Mouse (Mus musculus) limb, embryonic 13.5 days (tissue): ENCODE results near the gene Arhgap20. TPM values are rescaled to one million over a fixed set of nuclear protein-coding genes. Genes with fewer than 3 reads are reported as not detected.

Experiments used
- ATAC-seq: fragments of 200-750 bp; cut with Nextera tagmentation; 2 replicates; pipeline ENCODE4 v1.8.0; 2017; ENCODE audit warnings: low read depth, moderate number of reproducible peaks, moderate TSS enrichment; ENCODE audit not compliant: low FRiP score
- H3K27ac ChIP-seq: fragments of 300-500 bp; sonication (generic); 2 replicates; pipeline ENCODE4 v1.5.1; 2015; ENCODE audit warnings: inconsistent platforms, mild to moderate bottlenecking, moderate library complexity
- H3K27me3 ChIP-seq: fragments of 300-500 bp; sonication (generic); 2 replicates; pipeline ENCODE4 v1.6.1; 2015; ENCODE audit warnings: mild to moderate bottlenecking, inconsistent platforms
- H3K36me3 ChIP-seq: fragments of 300-500 bp; sonication (generic); 2 replicates; pipeline ENCODE4 v1.6.1; 2015; ENCODE audit warnings: inconsistent platforms, mild to moderate bottlenecking, moderate library complexity
- H3K4me1 ChIP-seq: fragments of 300-500 bp; sonication (generic); 2 replicates; pipeline ENCODE4 v1.6.1; 2015; ENCODE audit warnings: inconsistent platforms
- H3K4me2 ChIP-seq: fragments of 300-500 bp; sonication (generic); replicated peaks from 2 replicates; pipeline ENCODE4 v1.6.1; 2015; ENCODE audit warnings: inconsistent platforms, mild to moderate bottlenecking, moderate library complexity
- H3K4me3 ChIP-seq: fragments of 300-500 bp; sonication (generic); 2 replicates; pipeline ENCODE4 v1.5.1; 2015; ENCODE audit warnings: moderate library complexity, mild to moderate bottlenecking, inconsistent platforms
- H3K9ac ChIP-seq: fragments of 300-500 bp; sonication (generic); 2 replicates; pipeline ENCODE4 v1.6.1; 2015; ENCODE audit warnings: mild to moderate bottlenecking, inconsistent platforms
- H3K9me3 ChIP-seq: fragments of 300-500 bp; sonication (generic); 2 replicates; pipeline ENCODE4 v1.6.1; 2016; ENCODE audit warnings: inconsistent platforms
- WGBS: fragments of 180-500 bp; shearing (Covaris S2); methylation state at CpG from one replicate; pipeline ENCODE4 v1.1.7; 2015; 5-methylcytosine and 5-hydroxymethylcytosine counted together
- polyA plus RNA-seq: library from polyadenylated mRNA; unstranded; fragments of >200 nt; fragmentation: Nextera tagmentation; extraction: Ambion mirVana; gene quantifications from 2 replicates; pipeline ENCODE4 v1.2.1, GENCODE M21; 2015

Gene Arhgap20
- polyA plus RNA-seq, 1 experiment from 2014 or later, result 10.7 TPM

DNA sequence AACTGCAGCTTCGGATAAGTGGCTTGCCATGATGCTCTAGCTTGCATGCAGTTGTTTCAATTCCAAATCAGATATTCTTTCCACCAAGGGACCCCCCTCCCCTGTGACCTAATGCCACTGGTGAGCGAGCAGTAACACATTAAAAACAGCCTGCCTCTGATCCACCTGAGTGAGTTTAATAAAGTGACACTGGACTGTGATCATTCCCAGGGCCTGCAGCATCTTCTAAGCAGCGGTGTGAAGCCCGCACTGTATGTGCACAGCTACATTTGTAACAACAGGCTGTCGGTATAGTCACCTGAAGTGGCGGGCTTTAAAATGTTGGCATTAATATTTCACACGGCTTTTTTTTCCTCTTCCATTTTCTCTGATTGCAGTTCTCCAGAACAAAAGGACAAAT, 59.4 kb downstream of the Arhgap20 start:
- H3K36me3 ChIP-seq, result no peaks in the 10 kb centered on the region
- H3K27ac ChIP-seq, result no peak overlapping the region
- no peak overlapping the region for H3K4me3 ChIP-seq
- ATAC-seq, result no peak
- H3K27me3 ChIP-seq, result no peaks in the 10 kb centered on the region
- no peak overlapping the region for H3K9ac ChIP-seq
- WGBS, result 80% methylated on average over 7 of the region's 7 CpGs
- H3K4me2 ChIP-seq, result no peak overlapping the region
- H3K4me1 ChIP-seq, result no peaks in the 10 kb centered on the region
- H3K9me3 ChIP-seq, result no peaks in the 10 kb centered on the region

GRCm38 (mm10) chr9:51831596-51831995, 66.5 kb downstream of the Arhgap20 start:
- 77% methylated on average over 11 of the region's 11 CpGs for WGBS
- ATAC-seq, result no peak

GRCm38 (mm10) chr9:51832368-51832767, 67.2 kb downstream of the Arhgap20 start:
- peak; percentile 28; the same call in 1 of the 2 replicates for ATAC-seq
- Histone ChIP-seq H3K4me3 (no peak overlapping the region), H3K4me1 (peaks cover 15% of the 10 kb centered on the region), H3K27me3 (no peaks in the 10 kb centered on the region), H3K9me3 (no peaks in the 10 kb centered on the region), H3K27ac (no peak overlapping the region), H3K9ac (peak overlapping the region; percentile 27; the same call in 1 of the 2 replicates), H3K4me2 (no peak overlapping the region), H3K36me3 (no peaks in the 10 kb centered on the region; the same call in 1 of the 2 replicates)
- WGBS, result 43% methylated on average over 5 of the region's 5 CpGs

More at GRCm38 (mm10) chr9:51831596-51831995, 66.5 kb downstream of the Arhgap20 start:
- Histone ChIP-seq H3K4me2 (no peak overlapping the region), H3K9ac (no peak overlapping the region), H3K9me3 (no peaks in the 10 kb centered on the region), H3K4me3 (no peak overlapping the region), H3K36me3 (no peaks in the 10 kb centered on the region; the same call in 1 of the 2 replicates), H3K27me3 (no peaks in the 10 kb centered on the region), H3K4me1 (peaks cover 15% of the 10 kb centered on the region), H3K27ac (no peak overlapping the region)

DNA sequence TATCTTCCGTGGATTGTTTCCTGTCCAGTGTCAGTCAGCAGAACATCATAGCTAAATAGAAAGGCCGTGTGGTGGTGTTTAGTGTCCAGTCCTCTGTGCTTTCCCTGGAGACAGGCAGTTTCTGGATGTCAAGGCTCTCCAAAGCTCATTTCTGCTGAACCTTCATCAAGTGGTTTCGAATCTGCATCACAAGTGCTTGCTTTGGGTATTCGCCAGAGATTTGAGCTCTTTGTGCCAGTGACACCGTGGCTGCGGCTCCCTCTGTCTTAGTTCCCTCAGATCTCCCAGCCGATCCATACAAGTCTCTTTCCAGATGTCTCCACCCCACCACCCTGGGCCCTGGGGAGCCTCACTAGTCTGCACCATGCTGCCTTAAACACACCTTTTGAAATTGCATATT, 72.6 kb downstream of the Arhgap20 start:
- Histone ChIP-seq H3K27ac (no peak overlapping the region), H3K4me1 (peaks cover 5% of the 10 kb centered on the region; the same call in 1 of the 2 replicates), H3K27me3 (no peaks in the 10 kb centered on the region), H3K9me3 (no peaks in the 10 kb centered on the region), H3K9ac (no peak overlapping the region), H3K4me2 (no peak overlapping the region), H3K36me3 (no peaks in the 10 kb centered on the region; the same call in 1 of the 2 replicates), H3K4me3 (no peak overlapping the region)
- no peak for ATAC-seq
- 77% methylated on average over 7 of the region's 7 CpGs for WGBS

DNA sequence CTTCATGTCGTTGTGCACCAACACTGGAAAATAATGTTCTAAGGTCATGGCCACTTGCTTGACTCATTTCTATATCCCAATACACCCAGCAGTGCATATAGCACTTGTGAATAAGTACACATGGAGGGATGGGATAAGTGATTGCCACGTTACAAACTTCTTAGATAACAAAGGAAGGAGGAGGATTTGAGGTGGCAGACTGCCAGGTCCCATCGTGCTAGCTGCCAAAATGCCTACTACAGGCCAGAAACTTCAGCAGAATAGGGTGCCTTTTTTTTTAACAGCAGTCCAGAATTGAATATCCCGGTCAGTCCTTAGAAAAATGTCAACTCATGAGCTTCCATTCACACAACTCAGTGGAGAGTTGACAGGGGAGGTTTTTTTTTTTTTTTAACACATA, 78.1 kb downstream of the Arhgap20 start:
- WGBS, result 79% methylated on average over 4 of the region's 4 CpGs
- no peak for ATAC-seq
- H3K4me3 ChIP-seq, result no peak overlapping the region
- peaks cover under 1% of the 10 kb centered on the region; the same call in 1 of the 2 replicates for H3K36me3 ChIP-seq
- no peaks in the 10 kb centered on the region for H3K27me3 ChIP-seq
- no peak overlapping the region for H3K4me2 ChIP-seq
- no peaks in the 10 kb centered on the region for H3K9me3 ChIP-seq
- H3K4me1 ChIP-seq, result no peaks in the 10 kb centered on the region
- no peak overlapping the region for H3K9ac ChIP-seq
- no peak overlapping the region for H3K27ac ChIP-seq

DNA sequence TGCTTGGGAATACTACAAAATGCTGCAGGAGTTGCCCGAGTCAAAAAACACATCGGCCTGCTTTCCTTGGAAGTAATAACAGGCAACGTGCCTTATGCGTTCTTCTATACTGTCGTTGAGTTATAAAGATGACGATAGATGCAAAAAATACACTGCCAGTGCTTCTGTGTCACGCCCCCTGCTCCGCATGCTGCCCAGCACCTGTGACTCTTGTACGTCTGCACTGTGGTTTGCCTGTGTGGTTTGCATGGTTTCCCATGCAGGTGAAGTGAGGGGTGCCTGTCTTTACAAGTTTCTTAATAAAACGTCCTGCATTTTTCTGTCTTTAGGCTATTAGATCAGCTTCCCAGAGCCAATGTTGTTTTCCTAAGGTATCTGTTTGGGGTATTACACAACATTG, 80.7 kb downstream of the Arhgap20 start:
- no peak overlapping the region for H3K27ac ChIP-seq
- H3K4me3 ChIP-seq, result no peak overlapping the region
- no peak for ATAC-seq
- no peak overlapping the region for H3K4me2 ChIP-seq
- H3K9ac ChIP-seq, result no peak overlapping the region
- no peaks in the 10 kb centered on the region for H3K9me3 ChIP-seq
- WGBS, result 87% methylated on average over 10 of the region's 10 CpGs
- no peaks in the 10 kb centered on the region for H3K27me3 ChIP-seq
- H3K36me3 ChIP-seq, result peaks cover 8% of the 10 kb centered on the region
- no peaks in the 10 kb centered on the region for H3K4me1 ChIP-seq

- Histone ChIP-seq H3K9ac (no peak overlapping the region), H3K36me3 (peaks cover 5% of the 10 kb centered on the region; the same call in 1 of the 2 replicates), H3K4me2 (no peak overlapping the region), H3K9me3 (no peaks in the 10 kb centered on the region), H3K4me3 (no peak overlapping the region), H3K4me1 (no peaks in the 10 kb centered on the region), H3K27ac (no peak overlapping the region), H3K27me3 (no peaks in the 10 kb centered on the region)
- 74% methylated on average over 5 of the region's 5 CpGs for WGBS
- no peak for ATAC-seq
Observed at GRCm38 (mm10) chr9:51853772-51854171, 88.6 kb downstream of the Arhgap20 start.

GRCm38 (mm10) chr9:51864273-51864672, 99.1 kb downstream of the Arhgap20 start:
- Histone ChIP-seq H3K4me1 (no peaks in the 10 kb centered on the region), H3K4me2 (no peak overlapping the region), H3K9me3 (no peaks in the 10 kb centered on the region), H3K4me3 (no peak overlapping the region), H3K9ac (no peak overlapping the region), H3K36me3 (no peaks in the 10 kb centered on the region), H3K27me3 (no peaks in the 10 kb centered on the region), H3K27ac (no peak overlapping the region)
- no peak for ATAC-seq
- 78% methylated on average over 3 of the region's 3 CpGs for WGBS

DNA sequence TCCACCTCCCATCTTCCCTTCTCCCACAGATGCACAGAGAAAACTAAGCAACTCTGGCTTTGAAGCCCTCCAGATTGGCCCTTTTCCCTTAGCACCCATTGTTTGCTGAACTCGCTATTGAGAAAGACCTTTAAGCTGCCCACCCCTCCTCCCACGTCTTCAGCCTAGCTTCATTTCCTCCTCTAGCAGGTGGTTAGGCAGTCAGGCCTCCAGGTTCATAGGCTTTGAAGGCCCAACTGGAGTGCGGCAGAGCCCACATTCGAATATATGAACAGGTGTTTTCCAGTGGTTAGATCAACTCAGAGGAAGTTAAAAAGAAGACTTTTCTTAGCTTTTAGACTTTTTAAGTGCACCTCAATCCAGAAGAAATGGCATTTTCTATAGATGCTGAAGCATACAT, 101.5 kb downstream of the Arhgap20 start:
- Histone ChIP-seq H3K36me3 (no peaks in the 10 kb centered on the region), H3K4me3 (no peak overlapping the region), H3K4me1 (no peaks in the 10 kb centered on the region), H3K4me2 (no peak overlapping the region), H3K27ac (no peak overlapping the region), H3K9me3 (no peaks in the 10 kb centered on the region), H3K27me3 (no peaks in the 10 kb centered on the region), H3K9ac (no peak overlapping the region)
- 60% methylated on average over 4 of the region's 4 CpGs for WGBS
- no peak for ATAC-seq

- 78% methylated on average over 4 of the region's 4 CpGs for WGBS
- H3K9me3 ChIP-seq, result no peaks in the 10 kb centered on the region
- no peaks in the 10 kb centered on the region for H3K36me3 ChIP-seq
- no peak overlapping the region for H3K4me2 ChIP-seq
- H3K4me1 ChIP-seq, result no peaks in the 10 kb centered on the region
- no peak for ATAC-seq
- no peak overlapping the region for H3K27ac ChIP-seq
- H3K9ac ChIP-seq, result no peak overlapping the region
- no peak overlapping the region for H3K4me3 ChIP-seq
- no peaks in the 10 kb centered on the region for H3K27me3 ChIP-seq
Observed at GRCm38 (mm10) chr9:51869056-51869455, 103.9 kb downstream of the Arhgap20 start.

DNA sequence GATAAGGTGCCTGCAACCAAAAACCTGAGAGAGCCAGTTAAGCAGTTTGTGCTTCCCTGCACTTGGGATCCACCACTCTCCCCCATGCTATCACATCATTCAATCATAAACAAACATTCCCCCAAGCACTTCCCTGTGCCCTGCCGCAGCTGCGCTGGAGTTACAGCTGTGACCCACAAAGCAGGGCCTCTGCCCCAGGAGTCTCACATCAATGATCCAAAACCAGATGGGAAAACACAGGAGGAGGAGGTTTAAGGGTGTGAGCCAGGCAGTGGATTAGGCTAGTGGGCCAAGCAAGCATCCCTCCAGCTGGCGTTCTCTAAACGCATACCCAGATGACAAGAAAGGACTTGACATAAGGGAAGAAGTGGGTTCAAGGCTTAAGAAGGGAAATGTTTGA, 109.2 kb downstream of the Arhgap20 start:
- no peak overlapping the region for H3K4me2 ChIP-seq
- 0 out of 2 replicates have a peak, but pooled peaks cover 3% of the 10 kb centered on the region for H3K4me1 ChIP-seq
- ATAC-seq, result no peak
- H3K27me3 ChIP-seq, result no peaks in the 10 kb centered on the region
- H3K36me3 ChIP-seq, result no peaks in the 10 kb centered on the region
- 27% methylated on average over 4 of the region's 4 CpGs for WGBS
- H3K9ac ChIP-seq, result no peak overlapping the region
- H3K4me3 ChIP-seq, result no peak overlapping the region
- no peak overlapping the region; the same call in 1 of the 2 replicates for H3K27ac ChIP-seq
- H3K9me3 ChIP-seq, result 0 out of 2 replicates have a peak, but pooled peaks cover 4% of the 10 kb centered on the region

DNA sequence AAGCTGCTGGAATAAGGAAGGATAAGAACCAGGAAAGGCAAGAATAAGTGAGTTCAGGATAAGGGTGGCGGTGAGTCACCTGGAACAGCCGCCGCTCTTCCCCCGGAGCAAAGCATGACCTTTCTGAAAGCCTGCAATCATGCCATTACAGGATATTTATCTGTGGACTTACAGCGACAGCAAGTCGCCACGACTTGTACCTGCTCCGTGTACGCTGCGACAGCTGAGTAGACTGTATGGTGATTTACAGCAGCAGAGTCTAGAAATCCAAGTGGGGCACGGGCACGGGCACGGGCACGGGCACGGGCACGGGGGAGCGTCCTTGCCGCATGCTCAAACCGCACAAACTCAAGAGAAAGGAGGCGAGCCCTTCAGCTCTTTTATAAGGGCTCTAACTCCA, 110.4 kb downstream of the Arhgap20 start:
- WGBS, result 85% methylated on average over 20 of the region's 20 CpGs
- 0 out of 2 replicates have a peak, but pooled peaks cover 3% of the 10 kb centered on the region for H3K4me1 ChIP-seq
- H3K9me3 ChIP-seq, result 0 out of 2 replicates have a peak, but pooled peaks cover 4% of the 10 kb centered on the region
- H3K36me3 ChIP-seq, result no peaks in the 10 kb centered on the region
- no peak overlapping the region for H3K27ac ChIP-seq
- no peak overlapping the region for H3K4me3 ChIP-seq
- peak overlapping the region; percentile 11; the same call in 1 of the 2 replicates for H3K4me2 ChIP-seq
- ATAC-seq, result no peak
- H3K27me3 ChIP-seq, result no peaks in the 10 kb centered on the region
- no peak overlapping the region for H3K9ac ChIP-seq

- no peaks in the 10 kb centered on the region for H3K36me3 ChIP-seq
- H3K4me3 ChIP-seq, result no peak overlapping the region
- H3K9me3 ChIP-seq, result 0 out of 2 replicates have a peak, but pooled peaks cover 4% of the 10 kb centered on the region
- 24% methylated on average over 4 of the region's 4 CpGs for WGBS
- H3K27ac ChIP-seq, result no peak overlapping the region
- ATAC-seq, result peak; percentile 79
- peaks cover 12% of the 10 kb centered on the region for H3K4me1 ChIP-seq
- H3K9ac ChIP-seq, result no peak overlapping the region
- H3K27me3 ChIP-seq, result no peaks in the 10 kb centered on the region
- peak overlapping the region; percentile 21 for H3K4me2 ChIP-seq
Observed at GRCm38 (mm10) chr9:51881386-51881785, 116.2 kb downstream of the Arhgap20 start.
